Mouse (Mus musculus) thymus, adult 18-20 months (tissue): ENCODE measurements around the gene Mrps7.

ENCODE experiments used
- DNase-seq, 2 experiments: peaks; one replicate each; pipeline ENCODE4 v3.0.0; 2022; ENCODE audit warnings: mixed read lengths in 2 of 2

Mrps7 gene

GRCm38 (mm10) chr11:115603476-115604303 is at the start of gene Mrps7, which contains the start of gene Gga3:
TSS of gene Mrps7 (plus strand) at chr11:115603925.
TSS of gene Gga3 (minus strand) at chr11:115604051.
- peak; percentile 81 to 83 for DNase-seq

DNA sequence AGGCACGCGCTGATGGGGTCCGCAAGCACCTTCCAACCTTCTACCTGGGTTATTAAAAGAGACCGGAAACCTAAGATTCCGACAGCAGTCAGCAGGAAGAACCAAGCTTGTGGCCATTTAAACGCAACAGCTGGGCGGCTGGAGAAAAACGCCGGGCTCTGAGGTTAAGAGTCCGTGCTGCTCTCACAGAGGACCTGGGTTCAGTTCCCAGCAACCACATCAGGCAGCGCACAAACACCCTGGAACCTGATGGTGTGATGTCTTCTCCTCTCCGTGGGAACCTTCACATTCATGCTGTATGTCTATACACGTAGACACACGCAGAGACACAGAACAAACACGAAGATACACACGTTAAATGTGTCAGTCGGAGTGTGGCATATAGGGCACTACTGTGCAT is 48.0 kb upstream of the Mrps7 start:
- DNase-seq = no peak

DNA sequence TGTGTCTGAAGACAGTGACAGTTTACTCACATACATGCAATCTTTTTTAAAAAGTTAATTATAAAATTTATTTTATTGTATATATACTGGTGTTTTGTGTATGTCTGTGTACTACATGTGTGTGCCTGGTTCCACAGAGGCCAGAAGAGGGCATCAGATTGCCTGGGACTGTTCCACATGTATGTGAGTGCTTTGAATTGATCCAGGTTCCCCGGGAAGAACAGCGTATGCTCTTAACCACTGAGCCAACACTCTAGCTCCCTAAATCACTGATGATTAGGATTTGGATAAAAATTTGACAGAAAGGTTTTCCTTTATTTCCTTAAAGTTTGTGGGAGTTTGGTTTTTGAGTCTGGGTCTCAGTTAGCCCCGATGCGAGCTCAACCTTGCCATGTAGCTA is 40.3 kb upstream of the Mrps7 start:
- no peak for DNase-seq

- DNase-seq = peak; percentile 93 to 95
These were observed 39.5 kb upstream of the Mrps7 start, which contains the start of gene Nup85 for GRCm38 (mm10) chr11:115564064-115564809. TSS of gene Nup85 (plus strand) at chr11:115564434.

DNA sequence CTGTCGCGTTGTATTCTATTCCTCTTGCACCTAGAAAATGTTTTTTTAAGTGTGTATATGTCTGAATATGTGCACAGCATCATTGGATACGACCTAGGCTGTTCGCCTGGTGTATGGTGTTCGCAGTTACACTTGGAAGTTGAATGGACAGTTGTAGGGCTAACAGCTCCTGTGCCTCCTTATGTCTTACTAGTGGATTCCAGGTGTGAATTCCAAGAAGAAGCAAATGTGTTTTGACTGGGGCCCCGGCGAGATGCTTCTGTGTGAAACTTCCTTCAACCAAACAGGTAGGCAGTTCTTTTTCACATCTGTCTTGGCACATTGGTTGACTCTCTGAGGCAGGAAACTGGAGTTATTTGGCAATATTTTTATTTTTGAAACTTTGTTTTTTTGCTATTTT is 38.8 kb upstream of the Mrps7 start:
- no peak for DNase-seq

- DNase-seq = no peak
These were observed 24.6 kb upstream of the Mrps7 start for GRCm38 (mm10) chr11:115579080-115579479.

GRCm38 (mm10) chr11:115582913-115583606 is 20.7 kb upstream of the Mrps7 start:
- no peak for DNase-seq

GRCm38 (mm10) chr11:115584376-115585073 is 19.2 kb upstream of the Mrps7 start:
- DNase-seq = no peak

DNA sequence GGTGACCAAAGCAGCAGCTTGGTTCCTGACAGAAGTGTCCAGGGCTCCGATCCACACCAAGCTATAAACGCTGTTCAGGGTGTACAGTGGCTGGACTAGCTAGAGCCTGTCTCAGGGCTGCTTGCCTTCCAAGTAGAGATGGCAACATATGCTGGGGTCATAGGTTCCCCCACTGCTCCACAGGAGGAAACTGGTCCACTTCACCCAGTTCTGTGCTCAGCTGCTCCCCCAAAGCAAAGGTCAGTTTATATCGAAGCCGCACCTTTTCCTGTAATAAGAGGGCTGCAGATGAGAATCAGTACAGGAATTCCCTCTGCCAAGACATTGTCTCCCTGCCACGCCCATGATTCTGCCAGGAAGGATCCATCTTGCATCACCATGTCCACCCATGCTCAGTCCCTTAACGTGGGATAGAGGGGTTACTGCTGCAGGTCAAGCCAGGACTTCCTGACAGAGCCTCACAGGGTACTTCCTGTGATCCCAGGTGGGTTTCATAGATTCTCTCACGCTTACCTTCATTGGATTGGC is 18.1 kb upstream of the Mrps7 start:
- DNase-seq = no peak

DNA sequence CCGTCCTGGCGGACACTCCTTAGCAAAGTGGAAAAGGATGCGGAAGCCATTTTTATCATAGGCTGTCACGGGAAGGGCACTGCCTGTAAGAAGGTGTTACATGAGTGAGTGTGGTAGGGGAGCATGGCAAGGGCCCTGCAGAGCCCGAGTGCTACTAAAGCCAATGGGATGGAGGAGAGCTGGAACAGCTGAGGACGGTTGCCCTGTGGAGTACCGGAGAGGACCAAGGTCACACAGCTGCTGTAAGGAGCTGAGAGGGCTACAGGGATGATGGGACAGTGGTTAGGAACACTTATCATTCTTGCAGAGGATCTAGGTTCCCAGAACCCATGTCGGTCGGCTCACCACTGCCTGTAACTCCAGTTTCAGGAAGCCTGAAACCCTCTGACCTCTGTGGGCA is 17.3 kb upstream of the Mrps7 start:
- DNase-seq = no peak

GRCm38 (mm10) chr11:115587984-115588383 is 15.7 kb upstream of the Mrps7 start:
- no peak for DNase-seq

DNA sequence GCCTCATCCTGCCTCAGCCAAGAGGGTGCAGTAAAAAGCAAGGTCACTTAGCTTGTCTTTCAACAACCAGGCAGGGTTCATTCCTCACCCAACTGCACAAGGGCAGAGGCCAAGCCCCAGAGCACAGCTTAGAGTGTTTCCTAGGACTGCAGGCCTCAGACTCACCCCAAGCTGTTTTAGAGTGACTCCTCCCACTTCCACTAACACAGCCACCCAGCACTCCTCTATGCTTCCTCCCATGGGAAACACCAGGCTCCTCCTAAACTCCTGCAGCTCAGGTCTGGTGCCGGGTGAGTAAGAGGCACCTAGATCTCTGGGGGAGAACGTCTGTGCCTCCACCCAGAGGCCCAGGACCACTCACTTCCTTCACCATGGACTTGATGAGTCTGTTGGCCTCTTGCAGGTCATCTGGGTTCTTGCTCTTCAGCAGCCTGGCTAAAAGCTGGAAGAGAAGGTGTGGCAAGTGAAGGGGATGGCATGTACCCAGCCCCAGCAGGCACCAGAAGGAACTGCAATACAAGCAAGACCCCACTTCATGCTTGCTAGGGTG is 13.1 kb upstream of the Mrps7 start:
- no peak for DNase-seq

DNA sequence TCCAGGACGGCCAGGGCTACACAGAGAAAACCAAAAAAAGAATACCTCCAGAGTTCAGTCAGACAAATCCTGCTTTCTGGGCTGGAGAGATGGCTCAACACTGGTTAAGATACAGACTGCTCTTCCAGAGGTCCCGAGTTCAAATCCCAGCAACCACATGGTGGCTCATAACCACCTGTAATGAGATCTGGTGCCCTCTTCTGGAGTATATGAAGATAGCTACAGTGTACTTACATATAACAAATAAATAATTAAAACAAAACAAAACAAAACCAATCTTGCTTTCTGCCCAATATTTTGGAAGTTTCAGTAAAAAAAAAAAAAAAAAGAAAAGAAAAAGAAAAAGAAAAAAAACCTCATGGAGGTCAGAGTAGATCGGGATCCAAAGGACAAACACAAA is 8.5 kb upstream of the Mrps7 start:
- DNase-seq = no peak

- no peak for DNase-seq
These were observed 5.4 kb upstream of the Mrps7 start for GRCm38 (mm10) chr11:115598309-115598708.

- DNase-seq = no peak
These were observed 4.0 kb upstream of the Mrps7 start for GRCm38 (mm10) chr11:115599722-115600121.

DNA sequence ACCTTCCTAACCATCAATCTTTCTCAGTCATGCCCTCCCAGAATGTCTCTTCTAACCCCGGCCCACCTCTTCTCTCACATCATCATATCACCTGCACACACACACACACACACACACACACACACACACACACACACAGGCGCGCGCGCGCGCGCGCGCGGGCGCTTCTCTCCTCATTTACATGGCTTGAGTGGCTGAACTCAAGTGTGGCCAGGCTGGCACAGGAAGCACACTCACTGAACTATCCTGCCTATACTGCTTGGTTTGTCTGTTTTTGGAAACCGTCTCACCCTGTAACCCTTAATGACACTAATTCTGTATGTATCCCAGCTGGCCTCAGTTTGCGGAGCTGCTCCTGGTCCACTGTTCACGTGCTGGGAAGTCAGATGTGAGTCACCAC is 3.0 kb upstream of the Mrps7 start:
- no peak for DNase-seq

- DNase-seq = no peak
These were observed 2.6 kb upstream of the Mrps7 start for GRCm38 (mm10) chr11:115601174-115601573.

- DNase-seq = no peak
These were observed 623 bp upstream of the Mrps7 start for GRCm38 (mm10) chr11:115603128-115603475.

GRCm38 (mm10) chr11:115604304-115604696 is 575 bp downstream of the Mrps7 start:
- DNase-seq = peak in 1 of 2 experiments; percentile 43

GRCm38 (mm10) chr11:115606733-115607132 is 3.0 kb downstream of the Mrps7 start:
- DNase-seq = no peak

DNA sequence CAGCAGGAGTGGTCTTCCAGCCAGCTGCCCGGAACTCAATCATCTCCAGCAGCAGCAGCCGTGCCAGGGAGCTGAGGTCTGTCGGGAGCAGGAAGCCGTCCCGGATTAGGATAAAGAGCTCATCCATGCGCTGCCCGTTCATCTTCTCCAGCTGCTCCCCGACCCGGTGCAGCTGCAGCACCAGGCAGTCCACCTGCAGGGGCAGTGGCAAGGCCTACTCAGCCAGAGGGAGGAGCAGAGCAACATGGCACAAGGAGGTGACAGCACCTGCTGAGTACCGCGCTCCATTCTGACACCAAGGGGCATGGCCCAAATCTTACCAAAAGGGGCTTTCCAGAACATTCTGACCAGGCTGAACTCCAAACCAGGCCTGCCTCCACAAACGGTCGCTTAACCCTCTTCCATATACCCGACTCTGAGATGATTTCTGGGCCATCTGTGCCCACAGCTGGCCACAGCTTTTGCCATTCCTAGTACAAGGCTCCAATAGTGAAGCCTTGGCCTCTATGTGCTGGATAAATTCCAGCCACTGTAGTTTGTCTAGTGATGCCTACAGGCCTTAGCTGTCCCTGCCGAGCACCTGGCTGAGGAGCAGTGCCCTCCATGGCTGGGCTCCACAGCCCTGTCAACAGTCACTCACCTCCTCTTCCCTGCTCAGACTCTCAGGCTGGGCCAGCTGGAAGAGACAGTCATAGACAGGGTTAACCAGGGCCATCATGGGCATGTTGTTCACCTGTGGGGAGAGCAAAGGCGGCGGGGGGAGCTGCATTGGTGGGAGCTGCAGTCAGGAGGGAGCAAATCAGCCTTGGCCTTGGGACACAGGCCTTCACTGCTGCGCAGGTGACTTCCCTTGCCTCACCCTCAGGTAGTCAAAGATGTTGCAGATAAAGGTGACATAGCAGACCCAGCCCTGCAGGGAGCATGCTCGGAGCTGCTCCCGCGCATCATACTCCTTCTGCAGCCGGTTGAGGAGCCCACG is 5.0 kb downstream of the Mrps7 start:
- no peak for DNase-seq
